Mouse (Mus musculus) 3T3-L1 (cell line): Measurements from ENCODE around the gene Atl1.

ENCODE experiments used
- DNase-seq: peaks from one replicate; pipeline ENCODE4 v3.0.0-alpha.2; 2015; ENCODE audit warnings: low read depth, low spot score

Gene Atl1

DNA sequence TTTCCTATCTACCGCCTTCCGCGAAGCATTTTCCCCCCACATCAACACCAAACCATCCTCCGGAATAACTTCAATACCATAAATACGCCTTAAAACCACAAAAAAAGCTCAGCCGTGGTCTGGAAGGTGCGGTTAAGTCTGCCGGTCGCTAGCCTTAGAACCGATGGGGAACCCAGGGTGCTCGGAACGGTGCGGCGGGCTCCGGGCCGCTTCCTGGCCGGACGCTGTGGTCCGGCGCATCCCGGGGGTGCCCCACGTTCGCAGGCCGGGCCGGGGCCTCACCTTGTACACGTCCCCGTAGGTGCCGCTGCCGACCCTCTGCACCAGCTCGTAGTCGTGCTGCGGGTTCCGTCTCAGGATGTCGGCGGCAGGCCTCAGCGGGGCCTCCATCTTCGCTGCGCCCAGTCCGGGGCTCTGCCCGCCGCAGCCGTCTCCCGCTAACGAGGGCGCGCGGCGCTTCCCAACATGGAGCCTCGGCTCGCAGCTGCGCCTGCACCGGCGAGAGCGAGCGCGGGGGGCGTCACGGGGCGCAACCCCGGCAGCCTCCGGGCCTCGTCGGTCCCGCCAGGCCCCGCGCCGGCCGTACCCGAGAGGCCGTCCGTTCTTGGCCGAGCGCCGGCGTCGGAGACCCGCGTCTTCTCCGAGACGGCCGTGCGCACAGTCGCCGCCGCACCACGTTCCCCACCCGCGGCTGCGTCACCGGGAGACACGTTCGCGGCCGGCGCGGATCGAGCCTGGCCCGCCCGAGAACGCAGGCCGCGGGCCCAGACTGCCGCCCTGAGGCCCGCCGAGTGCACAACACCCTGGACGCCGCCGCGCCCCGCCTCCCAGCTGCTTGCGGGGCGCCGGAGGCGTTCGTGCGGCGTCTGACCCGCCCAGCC is at the start of gene Atl1, which contains the start of gene Map4k5:
Atl1 (plus strand) TSS at position 244 of the 881 bp plus-strand sequence.
Map4k5 (minus strand) TSS at position 830 of the 881 bp plus-strand sequence.
- DNase-seq: peak; percentile 77

DNA sequence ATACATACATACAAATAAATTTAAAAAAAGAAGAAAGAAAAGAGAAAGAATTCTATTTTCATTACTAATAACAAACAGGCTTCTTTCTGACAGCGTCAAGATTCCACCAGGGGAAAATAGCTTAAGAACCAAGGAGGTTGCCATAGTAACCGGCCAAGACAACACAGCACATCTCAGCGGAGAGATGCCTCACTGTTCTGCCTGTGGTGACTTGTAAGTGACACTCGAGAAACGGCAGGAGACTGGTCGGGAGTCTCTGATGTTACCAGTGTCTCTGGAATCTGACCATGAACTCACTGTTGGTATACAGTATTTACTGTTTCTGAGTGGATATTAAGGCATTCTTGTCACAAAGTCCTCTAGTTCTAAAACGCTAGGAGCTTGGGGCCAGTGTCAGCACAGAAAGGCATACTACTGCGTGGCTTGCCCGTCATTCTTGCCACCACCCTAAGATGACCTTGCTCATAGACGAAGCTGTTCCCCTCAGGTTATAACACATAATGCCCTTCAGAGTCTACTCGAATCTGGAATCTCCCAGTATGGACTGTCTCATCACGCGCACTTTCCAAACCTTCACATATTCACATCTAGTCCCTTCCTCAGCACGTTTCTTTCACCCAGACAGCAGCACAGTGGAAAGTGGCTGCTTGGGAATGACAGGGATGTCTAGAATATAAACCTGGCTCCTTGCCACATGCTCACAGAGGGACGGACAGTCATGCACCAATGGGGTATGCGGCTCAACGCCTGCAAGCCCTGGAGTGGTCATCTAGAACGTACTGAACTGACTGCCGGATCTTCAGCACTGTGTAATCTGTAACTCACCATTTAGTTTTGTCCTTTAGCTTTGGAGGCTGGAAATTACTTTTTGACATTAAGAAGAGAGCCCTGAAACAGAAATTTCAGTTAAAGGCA is 48.6 kb upstream of the Atl1 start:
- no peak for DNase-seq

DNA sequence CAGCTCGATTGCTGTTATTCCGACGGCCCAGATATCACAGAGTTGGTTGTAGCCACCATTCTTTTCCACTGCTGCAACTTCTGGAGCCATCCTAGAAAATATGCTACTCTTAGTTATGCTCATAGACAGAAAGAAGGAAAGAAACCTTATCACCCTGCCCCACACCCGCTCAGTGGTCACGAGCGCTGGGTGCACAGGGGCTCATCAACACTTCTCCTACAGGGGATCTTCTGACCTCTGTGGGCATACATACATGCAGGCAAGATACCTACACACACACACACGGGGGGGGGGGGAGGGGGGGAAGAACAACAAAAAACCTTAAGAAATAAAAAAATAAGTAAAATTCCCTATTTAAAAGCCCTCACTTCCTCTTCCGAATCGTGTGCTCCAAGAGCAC is 46.7 kb upstream of the Atl1 start:
- no peak for DNase-seq

DNA sequence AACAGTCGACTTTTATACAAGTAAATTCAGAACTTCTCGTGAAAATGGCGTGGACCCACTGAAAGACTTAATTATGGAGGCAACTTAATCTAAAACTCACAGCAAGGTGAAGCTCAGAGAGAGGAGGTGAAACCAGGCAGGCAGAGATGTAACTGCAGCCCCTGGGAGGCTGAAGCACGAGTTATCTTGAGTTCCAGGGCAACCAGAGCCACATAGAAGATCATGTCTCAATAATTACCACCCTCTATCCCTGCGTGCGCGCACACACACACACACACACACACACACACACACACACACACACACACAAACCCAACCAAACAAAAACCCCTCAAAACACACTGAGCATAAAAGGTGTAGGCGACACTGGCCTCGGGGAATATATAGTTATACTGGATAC is 45.9 kb upstream of the Atl1 start:
- no peak for DNase-seq

DNA sequence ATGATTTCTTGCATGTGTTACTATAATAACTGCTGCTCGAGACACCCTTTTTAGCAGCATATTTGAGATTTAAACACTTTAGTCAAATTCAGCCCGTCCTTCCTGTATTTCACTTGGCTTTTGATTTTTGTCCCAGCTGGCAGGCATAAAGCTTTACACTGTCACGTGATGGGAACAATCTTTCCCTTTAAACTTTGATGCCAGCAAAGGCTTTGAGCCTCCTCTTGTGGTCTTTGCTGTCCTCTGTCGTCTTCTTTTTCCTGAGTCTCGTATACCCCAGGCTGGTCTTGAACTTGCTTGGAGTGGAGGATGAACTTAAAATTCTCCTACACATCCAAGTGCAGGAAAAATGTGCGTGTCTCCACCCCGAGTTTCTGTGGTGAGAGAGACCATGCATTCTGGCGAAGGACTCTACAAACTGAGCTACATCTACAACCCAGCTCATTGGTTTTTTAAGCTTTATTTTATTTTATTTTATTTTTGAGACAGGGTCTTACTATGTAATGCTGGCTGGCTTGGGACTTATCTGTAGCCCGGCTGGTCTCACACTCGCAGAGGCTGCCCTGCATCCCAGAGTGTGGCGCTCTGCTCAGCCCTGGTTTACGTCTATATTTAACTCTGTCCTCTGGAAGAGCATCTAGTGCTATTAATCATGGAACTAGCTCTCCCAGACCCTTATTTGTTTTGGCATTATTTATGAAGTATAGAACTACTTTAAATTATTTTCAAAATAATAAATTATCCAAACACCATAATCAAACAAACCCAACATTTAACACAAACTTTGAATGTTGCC is 44.1 kb upstream of the Atl1 start:
- DNase-seq: no peak

DNA sequence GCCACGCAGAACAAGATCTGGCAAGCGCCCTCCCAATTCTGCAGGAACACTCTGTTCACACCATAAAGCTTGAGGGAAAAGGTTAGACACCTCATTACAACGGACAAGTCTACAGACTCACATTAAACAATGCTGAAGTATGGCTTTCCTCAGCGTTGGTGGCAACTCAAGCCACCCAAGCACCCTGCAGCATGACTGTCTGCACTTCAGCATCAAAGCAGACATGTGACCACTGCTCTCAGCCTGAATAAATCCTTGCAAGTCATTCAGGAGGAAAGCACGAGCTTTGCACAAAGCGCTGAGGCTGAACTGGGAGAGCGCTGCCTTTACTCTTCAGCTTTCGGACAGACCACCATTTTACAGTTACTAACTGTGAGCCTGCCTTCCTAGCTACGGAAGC is 40.1 kb upstream of the Atl1 start:
- DNase-seq: no peak

DNA sequence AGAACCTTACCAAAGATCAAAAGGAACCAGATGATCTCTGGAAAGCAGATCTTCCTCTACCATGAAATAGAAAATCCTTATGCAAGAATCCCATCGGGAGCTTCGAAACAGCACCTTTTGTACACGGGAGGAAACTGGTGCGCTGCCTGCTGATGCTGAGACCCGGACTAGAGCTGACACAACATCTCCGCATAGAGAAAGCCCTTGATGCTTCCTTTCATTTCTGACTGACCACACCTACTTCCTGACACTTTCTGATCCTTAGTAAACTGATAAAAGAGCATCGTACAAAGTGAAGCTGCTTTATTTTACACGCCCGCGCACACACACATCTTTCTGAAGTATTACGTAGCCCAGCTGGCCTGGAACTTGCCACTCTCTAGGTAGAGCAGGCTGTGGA is 39.0 kb upstream of the Atl1 start:
- no peak for DNase-seq

DNA sequence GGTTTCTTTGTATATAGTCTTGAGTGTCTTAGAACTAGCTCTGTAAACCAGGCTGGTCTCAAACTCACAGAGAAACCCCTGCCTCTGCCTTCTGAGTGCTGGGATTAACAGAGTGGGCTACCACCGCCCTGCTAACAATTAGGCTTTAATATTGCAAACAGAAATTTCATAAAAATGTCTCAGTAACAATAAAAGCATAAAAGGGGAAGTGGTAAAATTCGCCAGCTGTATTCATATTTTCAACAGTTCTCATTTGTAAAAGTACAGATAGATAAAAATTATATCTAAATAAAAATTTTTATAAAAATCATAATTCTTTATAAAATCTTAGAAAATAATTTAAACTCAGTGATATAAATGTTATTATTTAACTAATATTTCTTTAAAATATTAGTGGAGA is 38.5 kb upstream of the Atl1 start:
- no peak for DNase-seq

DNA sequence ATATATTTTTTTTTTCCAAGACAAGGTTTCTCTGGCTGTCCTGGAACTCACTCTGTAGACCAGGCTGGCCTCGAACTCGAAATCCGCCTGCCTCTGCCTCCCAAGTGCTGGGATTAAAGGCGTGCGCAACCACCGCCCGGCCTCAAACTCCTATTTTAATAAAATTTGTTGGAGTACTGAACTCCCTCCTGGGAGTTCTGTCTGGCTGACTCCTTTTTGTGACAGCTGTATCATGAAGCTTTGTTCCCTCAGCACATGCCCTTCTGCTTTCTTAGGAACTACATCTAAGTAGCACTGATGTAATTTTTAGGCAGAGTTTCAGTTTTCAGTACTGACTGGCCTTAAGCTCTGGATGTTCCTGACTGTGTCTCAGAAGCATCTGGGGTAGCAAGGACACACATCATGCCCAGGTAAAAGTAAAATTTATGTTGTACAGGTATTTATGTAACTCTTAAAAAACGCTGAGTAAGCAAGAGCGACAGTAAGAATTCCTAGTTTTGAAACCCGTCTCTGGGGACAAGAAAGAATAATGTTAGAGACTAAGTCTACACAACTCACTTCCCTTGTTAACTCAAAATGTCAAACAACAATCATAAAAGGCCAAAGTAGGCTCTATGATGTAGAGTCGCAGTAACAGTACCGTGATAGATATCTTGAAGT is 36.6 kb upstream of the Atl1 start:
- DNase-seq: no peak

DNA sequence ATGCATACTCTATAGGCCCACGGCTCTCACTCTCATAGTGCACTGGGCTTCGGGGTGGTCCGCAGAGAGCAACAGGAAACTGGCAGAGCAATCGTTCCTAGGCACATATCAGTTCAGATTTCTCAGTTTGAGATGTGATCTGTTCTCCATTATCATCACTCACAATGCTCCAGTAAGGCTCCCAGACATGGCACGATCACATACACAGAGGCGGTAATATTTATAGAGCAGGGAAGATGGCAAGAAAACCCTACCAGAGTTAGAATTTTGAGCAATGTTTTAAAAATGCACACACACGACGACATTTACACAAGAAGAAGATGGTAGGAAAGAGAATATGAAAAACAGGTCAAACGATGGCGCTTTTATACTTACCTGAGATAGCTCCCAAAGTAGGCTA is 36.0 kb upstream of the Atl1 start:
- no peak for DNase-seq

DNA sequence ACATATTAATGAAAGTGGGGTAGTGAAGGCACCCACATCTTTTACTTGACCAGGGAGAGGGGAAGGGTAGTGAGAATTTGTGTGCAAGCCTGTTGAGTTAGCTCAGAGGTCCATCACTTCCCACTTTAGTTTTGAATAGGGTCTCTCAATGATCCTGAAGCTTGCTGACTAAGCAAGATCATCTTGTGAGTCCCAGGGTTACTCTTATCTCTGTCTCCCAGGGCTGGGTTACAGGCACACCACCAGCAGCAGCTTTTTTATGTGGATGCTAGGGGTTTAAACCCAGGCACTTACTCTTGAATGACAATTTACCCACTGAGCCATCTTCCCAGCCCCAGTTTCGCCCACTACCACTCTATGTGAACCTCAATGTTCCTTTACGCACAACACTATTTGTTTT is 34.8 kb upstream of the Atl1 start:
- DNase-seq: no peak

DNA sequence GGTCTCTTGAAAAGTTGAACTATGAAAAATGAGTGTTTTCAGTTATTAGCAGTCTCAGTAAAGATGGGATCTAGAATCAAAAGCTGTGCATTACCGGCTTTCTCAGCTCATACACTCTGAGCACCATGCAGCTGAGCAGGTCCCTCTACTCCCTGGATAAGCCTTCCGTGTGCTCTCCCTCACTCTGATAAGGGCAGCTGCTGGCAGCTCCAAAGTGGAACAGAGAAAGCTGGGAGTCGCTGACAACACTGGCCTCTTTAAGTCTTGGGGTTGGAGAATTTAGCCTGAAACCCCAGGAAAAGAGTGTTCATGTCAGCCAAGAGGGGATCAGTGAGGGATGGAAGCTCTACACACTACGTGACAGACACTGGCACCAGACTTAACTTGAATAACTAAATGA is 33.6 kb upstream of the Atl1 start:
- DNase-seq: no peak

DNA sequence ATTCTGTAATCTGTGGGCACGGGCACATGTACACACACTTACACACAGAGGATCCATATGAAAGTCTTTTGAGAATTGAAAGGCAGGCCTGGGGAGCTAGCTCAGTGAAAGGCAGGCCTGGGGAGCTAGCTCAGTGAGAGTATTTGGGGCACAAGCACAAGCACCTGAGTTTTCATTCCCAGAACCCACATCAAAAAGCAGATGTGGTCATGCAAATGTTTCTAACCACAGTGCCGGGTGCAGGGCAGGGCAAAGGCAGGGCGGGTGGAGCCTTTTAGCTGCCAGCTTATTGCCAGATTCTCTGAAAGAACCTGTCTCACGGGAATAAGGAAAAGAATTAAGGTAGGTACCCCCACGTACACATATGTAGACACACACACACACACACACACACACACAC is 28.9 kb upstream of the Atl1 start:
- no peak for DNase-seq

DNA sequence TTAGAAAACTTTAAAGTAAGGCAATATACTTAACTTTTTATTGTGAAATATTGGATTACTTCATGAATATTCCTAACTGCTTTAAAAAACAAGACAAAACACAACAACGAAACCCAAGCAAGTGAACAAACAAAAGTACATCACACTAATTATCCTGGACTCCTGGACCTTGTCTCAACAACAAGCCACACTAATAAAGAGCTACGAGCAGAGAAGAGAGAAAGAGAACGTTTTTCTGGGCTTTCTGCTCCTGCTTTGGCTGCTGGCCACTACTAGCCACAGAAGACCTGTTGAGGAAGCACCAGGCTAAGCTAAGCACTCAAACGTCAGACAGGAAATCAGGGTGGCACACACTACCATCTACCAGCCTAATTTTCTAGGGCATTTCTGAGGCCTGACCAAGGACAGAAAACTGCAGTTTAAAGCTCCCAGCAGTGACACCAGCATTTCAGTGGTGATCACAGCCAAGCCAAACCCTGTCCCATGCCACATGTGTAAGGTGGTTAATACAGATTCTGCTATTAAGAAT is 28.2 kb upstream of the Atl1 start:
- no peak for DNase-seq

DNA sequence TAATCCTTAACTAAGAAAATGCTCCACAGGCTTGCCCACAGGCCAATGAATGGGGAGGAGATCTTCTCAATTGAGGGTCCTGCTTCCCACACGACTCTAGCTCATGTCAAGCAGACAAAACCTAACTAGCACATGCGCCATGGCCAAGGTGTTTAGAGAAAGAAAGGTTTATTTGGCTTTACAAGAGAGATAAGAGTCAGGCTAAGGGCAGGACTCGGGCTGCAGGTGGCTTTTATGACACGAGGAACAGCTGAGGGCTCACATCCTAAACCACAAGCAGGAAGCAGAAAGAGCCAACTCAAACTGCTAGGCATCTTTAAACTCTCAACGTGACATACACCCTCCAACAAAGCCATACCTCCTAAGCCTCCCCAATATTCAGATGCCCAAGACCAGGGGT is 25.1 kb upstream of the Atl1 start:
- DNase-seq: no peak

DNA sequence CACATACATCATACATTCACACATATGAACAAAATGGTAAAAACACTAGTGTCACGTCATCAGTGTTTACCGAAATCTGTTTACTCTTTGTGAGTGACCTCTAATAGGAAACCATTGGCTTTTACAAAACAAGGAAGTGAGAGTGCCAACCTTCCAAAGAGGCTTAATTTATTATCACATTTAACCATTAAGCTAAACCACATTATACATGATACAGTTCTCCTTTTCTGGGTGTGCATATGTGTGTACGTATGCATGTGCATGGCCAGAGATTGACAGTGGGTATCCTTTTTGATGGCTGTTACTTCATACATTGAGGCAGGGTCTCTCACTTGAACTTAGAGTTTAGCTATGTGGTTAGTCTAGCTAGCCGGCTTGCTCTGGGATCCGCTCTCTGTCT is 20.8 kb upstream of the Atl1 start:
- no peak for DNase-seq

DNA sequence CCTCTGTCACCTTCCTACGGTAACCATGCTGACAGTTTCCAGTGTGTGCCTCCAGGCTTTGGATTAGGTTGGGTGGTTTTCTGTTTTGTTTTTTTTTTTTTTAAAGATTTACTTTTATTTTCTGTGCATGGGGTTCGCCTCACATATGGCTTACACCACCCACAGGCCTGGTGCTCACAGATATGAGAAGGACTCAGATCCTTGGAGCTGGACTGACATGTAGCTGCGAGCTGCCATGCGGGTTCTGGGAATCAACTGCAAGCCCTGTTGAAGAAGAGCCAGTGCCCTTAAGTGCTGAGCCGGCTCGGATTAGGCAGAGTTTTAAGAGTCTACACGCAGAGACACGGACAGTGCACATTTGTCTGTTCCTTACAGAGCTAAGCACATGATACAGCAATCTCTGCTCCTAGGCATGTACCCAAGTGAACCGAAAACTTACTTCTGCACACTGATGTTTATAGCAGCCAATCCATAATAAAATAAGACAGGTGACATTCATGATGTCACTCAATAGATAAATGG is 14.5 kb upstream of the Atl1 start:
- no peak for DNase-seq

DNA sequence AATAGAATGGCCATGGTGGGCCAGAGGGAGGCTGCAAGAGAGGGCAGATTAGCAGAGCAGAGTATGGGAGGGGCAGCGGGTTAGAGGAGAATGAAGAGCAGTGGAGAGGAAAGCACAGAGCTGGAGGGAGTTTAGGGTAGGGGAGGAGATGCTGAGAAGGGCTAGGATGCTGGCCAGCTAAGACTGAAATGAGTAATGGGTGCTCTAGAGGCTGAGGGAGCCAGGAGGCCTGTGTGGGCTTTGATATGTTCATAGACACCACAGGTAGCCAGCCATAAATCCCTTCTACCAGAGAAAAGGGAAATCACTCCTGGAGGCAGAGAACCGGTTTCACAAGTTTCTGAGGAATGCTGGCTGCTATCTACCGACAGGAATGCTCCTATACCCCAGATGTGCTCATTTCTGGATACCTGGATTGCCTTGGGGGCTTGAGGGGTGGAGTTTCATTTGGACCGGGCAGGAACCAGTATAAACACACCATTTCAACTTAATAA is 13.2 kb upstream of the Atl1 start:
- no peak for DNase-seq

DNA sequence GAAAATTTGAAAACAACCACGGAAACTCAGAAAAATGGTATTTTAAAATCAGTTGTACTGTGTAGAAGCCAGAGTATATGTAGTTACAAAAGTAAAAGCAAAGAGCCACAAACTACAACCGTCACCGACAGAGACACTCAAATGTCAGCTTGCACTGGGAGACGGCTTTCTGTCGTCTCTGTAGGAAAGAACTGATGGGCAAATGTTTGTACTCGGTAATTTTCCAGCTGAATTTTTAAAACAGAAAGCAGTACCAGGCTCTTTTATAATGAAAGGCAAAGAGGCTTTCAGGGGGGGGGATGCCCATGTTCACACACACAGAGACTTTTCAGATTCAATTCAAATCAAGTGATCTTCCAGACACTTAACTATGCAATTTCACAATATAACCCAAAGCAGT is 12.7 kb upstream of the Atl1 start:
- DNase-seq: no peak

DNA sequence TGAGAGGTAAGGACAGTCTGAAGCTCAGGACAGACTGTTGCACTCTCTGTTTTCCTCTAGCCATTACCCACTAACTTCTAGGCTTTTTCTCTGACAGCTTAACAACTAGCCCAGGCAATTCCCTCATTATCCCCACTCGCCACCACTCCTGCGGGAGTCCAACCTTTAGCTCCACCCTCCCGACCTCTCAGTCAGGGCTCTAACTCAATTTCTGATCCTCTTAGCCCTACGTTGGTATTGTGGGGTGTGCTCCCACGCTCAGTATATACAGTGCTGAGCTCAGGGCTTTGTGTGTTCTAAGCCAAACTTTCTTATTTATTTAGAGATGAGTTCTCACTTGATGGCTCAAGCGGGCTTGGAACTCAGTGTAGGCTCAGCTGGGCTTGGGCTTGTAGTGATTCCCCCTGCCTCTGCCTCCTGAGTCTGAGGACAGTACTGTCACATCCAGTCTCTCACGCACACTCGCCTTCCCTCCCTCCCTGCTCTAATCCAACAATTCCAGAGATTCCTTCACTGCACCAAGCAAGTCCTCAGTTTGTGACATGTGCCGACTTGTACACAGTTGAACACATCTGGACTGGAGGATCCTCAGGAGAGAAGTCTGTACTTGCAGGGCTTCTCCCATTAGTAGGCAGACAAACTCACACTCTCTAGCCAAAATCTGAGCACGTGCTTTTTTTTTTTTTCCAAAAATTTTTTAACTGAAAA is 11.1 kb upstream of the Atl1 start:
- DNase-seq: no peak
